Mouse (Mus musculus): ENCODE measurements around the gene Mmrn2.

DNA sequence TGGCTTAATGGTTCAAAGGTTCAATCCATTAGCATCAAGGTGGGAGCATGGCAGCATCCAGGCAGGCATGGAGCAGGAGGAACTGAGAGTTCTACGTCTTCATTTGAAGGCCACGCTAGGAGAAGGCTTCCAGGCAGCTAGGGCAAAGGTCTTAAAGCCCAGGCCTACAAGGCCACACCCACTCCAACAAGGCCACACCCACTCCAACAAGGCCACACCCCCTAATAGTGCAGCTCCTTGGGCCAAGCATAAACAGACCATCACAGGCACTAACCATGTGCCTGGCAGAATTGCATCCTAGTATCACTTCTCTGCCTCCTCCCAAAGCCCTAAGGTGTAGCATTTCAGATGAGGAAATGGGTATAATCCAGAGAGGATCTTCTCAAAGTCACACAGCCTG lies 3.5 kb upstream of the Mmrn2 start:
- TF ChIP-seq CTCF (conservative IDR thresholded peaks at IDR 0.05; ENCODE audit: insufficient read depth, insufficient read length, low read depth, low read length) (no peak), POLR2A (IDR thresholded peaks at IDR 0.05; ENCODE audit: low read depth, low read length) (no peak)
